Mouse (Mus musculus) left cerebral cortex, postnatal 25 days (tissue): ENCODE measurements around the gene Lrrc56. TPM values are rescaled to one million over a fixed set of nuclear protein-coding genes. Genes with fewer than 3 reads are reported as not detected.
A peak's percentile ranks its signal among the peaks of the same experiment; 100 is the strongest.

Source experiments
- DNase-seq, 2 experiments: peaks; one replicate each; pipeline ENCODE4 v3.0.0; 2022; ENCODE audit warnings: low spot score in 2 of 2, mixed read lengths in 1 of 2
- intact Hi-C: fragments of 180-260 bp; cut with DNase I; formaldehyde crosslinking; loops from one replicate; pipeline ENCODE4 v1.15.1; 2025
- total RNA-seq, 2 experiments: library from RNA; stranded (reverse); gene quantifications; 2 replicates each; pipeline ENCODE4 v1.2.3; 2021

Gene Lrrc56
- total RNA-seq, 2 experiments from 2014 or later = 3.1 to 4.4 TPM

DNA sequence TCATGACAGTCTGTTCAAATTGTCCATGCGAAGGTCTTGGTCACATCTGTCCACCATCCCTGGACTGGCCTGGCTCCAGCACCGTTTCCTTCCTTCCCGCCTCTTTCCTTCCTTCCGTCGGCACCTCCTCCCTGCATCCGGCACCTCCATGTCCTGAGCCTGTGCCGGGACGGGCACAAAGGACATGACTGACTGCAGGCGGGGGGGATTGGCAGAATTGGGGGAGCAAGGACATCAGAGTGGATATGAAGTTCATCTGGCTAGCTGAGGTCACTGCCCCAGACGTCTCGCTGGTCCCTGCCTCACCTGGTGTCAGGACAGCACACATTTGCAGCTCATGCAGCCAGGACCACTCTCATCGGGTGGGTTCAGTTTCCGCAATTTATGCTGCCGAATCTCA is 2.9 kb upstream of the Lrrc56 start:
- intact Hi-C loops = no loop called here

DNA sequence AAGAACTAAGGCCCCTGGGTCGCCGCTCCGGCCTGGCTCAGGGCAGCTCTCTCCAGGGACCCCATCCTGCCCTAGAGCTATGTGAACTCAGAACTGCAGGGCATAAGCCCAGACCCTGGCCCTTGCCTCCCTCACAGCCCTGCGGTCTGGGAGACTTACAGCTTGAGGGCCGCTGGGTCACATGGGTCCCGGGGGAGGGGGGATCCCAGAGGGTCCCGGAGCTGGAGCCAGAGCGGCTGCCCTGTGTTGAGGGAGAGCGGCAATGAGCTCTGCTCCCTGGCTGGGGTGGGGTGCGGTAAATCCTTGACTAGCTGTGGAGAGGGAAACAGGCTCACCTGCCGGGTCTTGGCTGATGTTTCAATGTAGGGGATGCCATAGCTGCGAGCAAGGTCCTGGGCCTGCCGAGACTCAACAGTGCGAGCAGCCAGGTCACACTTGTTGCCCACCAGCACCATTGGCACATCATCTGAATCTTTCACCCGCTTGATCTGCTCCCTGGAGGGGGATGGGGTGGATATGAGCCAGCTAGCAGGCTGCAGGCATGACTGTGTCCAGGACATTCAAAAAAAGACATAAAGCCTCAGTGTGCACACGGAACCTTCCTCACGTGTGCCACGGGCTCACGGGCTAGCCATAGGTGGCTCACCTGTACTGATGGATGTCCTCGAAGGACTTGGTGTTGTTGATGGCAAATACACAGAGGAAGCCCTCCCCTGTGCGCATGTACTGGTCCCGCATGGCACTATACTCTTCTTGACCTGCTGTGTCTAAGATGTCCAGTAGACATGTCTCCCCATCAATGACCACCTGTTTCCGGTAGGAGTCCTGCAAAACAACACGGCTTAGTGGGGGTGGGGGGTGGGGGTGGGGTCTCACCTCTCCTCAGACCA is 1.9 kb upstream of the Lrrc56 start:
- intact Hi-C loops = no loop called here
- no peak for DNase-seq

More for the DNA sequence above, 2.9 kb upstream of the Lrrc56 start:
- no peak for DNase-seq

DNA sequence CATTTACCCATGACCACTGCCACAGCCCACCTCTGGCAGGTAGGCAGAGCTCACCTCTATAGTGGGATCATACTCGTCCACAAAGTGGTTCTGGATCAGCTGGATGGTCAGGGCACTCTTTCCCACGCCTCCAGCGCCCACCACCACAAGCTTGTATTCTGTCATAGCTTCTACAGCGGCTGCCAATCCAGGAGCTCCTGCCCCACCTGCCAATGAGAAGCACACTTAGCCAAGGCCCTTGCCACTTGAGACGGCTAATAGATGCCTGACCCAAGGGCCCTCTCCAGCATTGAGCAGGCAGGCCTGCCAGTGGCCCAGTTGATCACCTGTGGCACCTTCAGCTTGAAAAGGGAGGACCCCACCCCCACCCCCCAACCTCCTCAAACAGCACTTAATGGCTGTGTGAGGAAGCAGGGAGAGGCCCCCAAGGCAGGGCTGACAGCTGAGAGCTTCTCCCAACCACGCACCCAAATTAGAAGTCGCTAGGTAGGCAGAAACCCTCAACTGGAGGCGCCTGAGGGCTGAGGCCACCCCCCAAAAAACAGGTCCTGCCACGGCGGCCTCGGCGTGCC is 1.1 kb upstream of the Lrrc56 start:
- intact Hi-C loops = no loop called here
- DNase-seq = no peak

DNA sequence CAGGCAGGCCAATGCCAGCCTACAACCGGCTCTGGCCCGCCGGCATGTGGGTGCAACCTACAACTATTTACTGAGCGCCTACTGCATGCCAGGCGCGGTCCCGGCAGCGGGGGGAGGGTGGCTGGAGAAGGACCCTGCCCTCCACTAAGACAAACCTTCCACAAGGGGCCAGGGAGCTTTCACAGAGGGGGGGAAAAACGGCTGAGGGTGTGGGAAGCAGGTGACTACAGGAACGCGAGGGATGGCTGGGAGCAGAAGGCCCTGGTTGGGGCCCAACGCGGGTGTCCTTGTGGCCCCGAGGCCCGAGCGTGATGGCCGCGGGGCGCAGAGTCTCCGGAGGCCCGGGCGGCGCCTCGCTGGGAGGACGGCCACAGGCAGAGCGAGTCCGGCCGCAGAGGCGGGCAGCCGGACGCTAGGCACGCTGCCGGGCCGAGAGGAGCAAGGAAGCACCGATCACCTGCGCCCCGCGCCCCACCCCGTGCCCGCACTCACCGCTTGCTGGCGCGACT is 555 bp upstream of the Lrrc56 start:
- intact Hi-C loops = no loop called here
- DNase-seq = peak; percentile 38

DNA sequence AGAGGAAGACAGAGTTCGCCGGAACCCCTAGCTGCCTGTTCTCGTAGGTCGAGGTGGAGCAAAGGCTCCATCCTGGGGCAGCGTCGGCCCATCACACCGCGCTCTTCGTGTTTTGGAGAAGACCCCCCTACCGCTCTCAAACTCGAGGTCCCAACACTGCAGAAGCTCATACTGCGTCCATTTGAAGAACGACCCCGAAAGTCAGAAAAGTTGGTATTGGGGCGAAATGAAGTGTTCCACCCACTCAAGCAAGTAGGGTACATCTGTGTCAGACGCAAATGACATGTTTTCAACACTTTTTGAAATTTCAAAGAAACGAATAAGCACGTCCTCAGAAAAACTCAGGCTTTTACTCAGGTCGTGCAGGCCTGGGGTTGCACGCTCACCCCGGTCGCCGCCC is 452 bp downstream of the Lrrc56 start:
- DNase-seq = no peak
- intact Hi-C loops = no loop called here

GRCm38 (mm10) chr7:141194830-141195229 is 873 bp downstream of the Lrrc56 start:
- DNase-seq = peak; percentile 85
- intact Hi-C loops = no loop called here

GRCm38 (mm10) chr7:141195754-141196153 is 1.8 kb downstream of the Lrrc56 start:
- intact Hi-C loops = no loop called here
- no peak for DNase-seq

- DNase-seq = no peak
- intact Hi-C loops = no loop called here
These were observed 2.8 kb downstream of the Lrrc56 start for GRCm38 (mm10) chr7:141196619-141197282.

- DNase-seq = no peak
- intact Hi-C loops = no loop called here
These were observed 4.2 kb downstream of the Lrrc56 start for GRCm38 (mm10) chr7:141198121-141198520.

DNA sequence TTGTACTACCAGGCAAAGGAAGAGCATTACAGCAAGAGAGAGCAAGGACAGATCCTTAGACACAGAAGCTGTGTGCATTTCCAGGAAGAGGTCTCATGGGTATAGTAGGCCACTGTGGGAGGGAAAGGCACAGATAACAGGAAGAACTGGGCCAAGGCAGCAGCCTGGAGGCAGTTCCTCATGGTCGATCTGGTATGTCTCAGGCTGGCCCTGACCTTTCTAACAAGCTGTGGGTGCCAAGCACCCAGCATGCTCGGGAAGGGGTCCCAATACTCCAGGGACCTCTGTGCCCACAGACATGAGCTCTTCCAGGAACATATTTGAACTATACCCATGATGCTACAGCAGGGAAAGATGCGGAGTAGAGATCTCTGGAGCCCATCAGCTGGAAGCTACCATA is 10.6 kb downstream of the Lrrc56 start:
- DNase-seq = no peak
- intact Hi-C loops = no loop called here

DNA sequence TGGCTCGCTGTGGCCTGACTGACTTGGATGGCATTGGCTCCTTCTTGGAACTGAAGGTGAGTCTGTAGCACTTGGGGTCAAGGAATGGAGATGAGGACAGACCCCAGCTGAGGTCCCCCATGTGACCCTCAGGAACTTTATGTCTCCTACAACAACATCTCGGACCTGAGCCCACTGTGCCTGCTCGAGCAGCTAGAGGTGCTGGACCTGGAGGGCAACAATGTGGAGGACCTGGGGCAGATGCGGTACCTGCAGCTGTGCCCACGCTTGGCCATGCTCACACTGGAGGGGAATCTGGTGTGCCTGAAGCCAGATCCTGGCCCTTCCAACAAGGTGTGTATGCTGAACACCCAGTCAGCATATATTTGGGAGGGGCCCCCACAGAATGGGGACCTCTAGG is 11.5 kb downstream of the Lrrc56 start:
- intact Hi-C loops = no loop called here
- no peak for DNase-seq

DNA sequence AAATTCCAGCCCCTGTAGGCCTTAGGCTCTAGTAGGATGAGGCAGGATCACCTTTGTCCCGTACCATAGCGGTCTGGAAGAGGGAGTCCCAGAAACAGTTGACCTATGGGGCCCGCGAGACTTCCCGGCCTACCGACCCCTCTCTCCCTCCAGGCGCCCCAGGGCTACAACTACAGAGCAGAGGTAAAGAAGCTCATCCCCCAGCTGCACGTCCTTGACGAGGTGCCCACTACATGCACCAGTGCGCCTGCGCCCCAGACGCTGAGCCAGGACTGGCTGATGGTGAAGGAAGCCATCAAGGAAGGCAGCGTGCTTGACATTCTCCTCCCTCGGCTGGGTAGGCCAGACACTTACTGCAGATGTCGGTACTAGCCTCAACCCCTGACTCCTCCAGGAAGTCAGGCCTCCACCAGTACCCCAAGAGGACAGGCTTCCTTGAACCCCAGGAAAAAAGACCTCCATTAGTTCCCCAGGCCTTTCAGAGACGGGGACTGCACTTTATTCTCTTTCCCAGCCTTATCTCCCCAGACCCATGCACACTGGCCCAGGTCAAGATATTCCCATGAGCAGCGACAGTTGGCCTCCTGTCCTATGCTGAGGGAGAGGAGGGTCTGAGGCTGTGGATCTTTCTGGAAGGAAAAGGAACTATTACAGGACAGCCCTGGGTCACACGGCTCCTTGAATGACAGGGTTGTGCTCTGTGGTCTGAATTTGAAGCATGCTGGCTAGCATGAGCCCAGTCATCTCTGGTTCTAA is 12.4 kb downstream of the Lrrc56 start:
- DNase-seq = no peak
- intact Hi-C loops = no loop called here

DNA sequence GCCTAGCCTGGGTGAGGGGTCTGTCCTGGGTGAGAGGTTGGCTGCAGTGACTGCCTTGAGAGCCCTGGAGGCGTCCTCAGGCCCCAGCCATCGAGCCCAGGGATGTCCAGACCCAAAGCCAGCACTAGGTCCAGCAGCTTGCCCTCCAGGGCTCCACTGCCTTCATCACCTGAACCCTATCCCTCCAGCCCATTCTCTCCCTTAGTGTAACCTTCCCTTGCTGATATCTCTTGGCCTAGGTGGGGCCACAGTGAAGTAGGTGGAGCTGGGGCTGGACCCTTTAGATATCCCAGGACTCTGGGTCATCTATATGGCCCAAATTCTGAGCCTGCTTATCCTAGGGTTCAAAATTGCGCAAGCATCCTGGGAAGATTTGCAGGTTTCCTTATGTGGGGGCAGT is 15.6 kb downstream of the Lrrc56 start:
- intact Hi-C loops = no loop called here
- DNase-seq = no peak

DNA sequence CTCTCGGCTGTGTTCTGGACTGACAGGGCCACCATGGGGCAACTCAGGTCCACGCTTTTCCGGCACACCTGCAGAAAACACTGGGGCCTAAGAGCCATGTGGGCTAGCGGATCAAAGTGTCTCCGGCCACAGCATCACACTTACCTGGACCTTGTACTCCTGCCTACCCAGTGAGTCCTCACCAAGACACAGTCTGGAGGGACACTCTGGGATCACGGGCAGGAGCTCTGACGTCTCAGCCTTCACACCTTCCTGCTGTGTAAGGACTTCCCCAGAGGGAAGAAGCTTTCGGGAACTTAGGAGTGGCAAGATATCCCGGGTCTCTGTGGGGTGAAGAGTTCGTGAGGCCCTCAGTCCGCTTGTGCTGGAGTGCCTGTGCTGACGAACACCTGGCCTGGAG is 16.2 kb downstream of the Lrrc56 start:
- intact Hi-C loops = no loop called here
- DNase-seq = no peak

- no peak for DNase-seq
- intact Hi-C loops = no loop called here
These were observed 16.7 kb downstream of the Lrrc56 start for GRCm38 (mm10) chr7:141210606-141211131.

DNA sequence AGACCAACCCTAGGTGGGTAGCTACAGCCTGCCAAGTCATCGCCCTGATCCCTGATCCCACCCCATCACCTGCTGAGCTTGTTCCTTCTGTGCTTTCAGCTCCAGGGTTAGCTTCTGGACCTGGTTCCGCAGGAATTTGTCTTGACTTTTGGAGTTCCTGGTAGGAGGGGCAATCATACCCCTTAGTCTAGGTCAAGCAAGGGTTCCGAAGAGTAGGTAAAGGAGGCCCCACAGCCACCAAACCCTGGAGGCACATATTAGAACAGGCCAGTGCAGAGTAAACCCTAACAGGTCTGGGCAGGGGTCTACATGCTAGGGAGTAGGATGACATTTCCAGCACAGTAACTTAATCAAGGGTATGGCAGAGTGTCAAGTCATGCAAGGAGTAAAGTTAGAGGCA is 19.2 kb downstream of the Lrrc56 start:
- intact Hi-C loops = no loop called here
- DNase-seq = no peak

DNA sequence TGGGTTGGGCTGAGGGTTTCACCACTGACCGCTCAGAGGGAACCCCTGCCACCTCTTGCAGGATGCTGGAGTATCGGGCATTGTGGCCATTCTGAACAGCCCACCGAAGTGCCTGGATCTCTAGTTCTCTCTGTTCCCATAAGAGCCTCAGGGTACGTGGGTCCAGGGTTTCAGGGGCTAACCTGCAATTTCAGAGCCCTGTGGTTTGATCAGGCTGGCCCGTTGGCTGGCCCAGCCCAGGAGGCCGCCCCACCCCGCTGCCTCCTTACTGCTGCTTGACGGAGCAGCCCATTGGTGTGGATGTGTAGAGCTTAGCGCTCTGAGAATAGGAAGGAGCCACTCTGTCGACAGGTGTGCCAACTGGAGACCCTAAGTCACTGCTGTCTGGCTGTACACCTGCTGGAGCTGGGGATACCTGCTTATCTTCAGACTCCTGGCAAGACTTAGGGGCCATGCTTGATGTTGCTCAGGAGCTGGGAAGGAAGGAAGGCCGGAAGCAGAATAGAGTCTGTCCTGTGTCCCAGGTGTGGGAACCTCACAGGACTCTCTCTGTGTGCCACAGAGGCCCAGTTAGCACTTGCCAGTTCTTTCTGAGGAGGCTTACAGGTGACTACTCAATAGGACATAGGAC is 19.8 kb downstream of the Lrrc56 start, which contains the start of gene Lmntd2:
TSS of gene Lmntd2 (minus strand) at position 476 of the 631 bp plus-strand sequence.
- intact Hi-C loops = no loop called here
- no peak for DNase-seq

DNA sequence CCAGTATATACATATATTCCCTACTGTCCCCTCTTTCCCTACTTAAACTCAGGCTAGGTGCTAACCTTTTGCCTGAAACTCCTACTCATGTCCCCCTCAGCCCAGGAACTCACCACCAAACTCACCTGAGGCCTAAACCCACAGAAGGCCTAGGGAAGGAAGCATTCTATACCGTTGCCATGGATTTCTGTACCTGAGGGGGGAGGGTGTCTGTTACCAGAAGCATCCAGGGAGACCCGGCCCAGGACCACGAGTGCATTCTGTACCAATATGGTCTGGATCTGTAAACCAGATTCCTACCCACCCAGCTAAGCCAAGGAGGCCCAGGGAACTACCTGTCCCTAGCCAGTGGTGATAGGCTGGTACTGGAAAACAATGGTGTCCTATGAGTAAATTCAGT is 20.4 kb downstream of the Lrrc56 start:
- intact Hi-C loops = no loop called here
- DNase-seq = no peak
